Mouse (Mus musculus): ENCODE measurements around the gene Prickle1. TPM values are rescaled to one million over a fixed set of nuclear protein-coding genes. Genes with fewer than 3 reads are reported as not detected.
A peak's percentile ranks its signal among the peaks of the same experiment; 100 is the strongest.

Prickle1 gene
- 40.4 and 40.6 TPM in 2 replicates for polyA plus RNA-seq (2014; fragmentation: Nextera tagmentation; extraction: Ambion mirVana)

GRCm38 (mm10) chr15:93595746-93596145, at the start of gene Prickle1:
Prickle1 (minus strand) TSS chr15:93595891.
- under 1% methylated on average over 60 of the region's 60 CpGs for WGBS
- H3K9me3 ChIP-seq (ENCODE audit: control insufficient read depth, low read length): no peaks in the 10 kb centered on the region
- ATAC-seq (ENCODE audit: insufficient number of reproducible peaks, insufficient read depth, low FRiP score, low read depth): peak; percentile 87
- H3K4me2 ChIP-seq (ENCODE audit: low read length): peak within 1 kb of the TSS; percentile 76
- peaks cover 8 to 39% of the 10 kb centered on the region in 2 experiments for H3K4me1 ChIP-seq (ENCODE audit: control insufficient read depth in 2 of 2, insufficient read depth in 2 of 2, low read length in 2 of 2)
- peak within 1 kb of the TSS; percentile 98 for H3K9ac ChIP-seq (ENCODE audit: low read length)
- no peaks in the 10 kb centered on the region for H3K36me3 ChIP-seq (ENCODE audit: control insufficient read depth, insufficient read depth, low read length)
- no peaks in the 10 kb centered on the region for H3K27me3 ChIP-seq (ENCODE audit: control insufficient read depth, insufficient read depth, low read length)
- H3K4me3 ChIP-seq (ENCODE audit: control insufficient read depth in 1 of 2, insufficient read depth in 1 of 2, low read depth in 1 of 2, low read length in 2 of 2): peak within 1 kb of the TSS; percentile 74 to 95
- peak within 1 kb of the TSS; percentile 73 to 93 for H3K27ac ChIP-seq (replicated peaks in 1 of 2; ENCODE audit: control insufficient read depth in 1 of 2, insufficient read depth in 1 of 2, low read depth in 2 of 2, low read length in 2 of 2)

DNA sequence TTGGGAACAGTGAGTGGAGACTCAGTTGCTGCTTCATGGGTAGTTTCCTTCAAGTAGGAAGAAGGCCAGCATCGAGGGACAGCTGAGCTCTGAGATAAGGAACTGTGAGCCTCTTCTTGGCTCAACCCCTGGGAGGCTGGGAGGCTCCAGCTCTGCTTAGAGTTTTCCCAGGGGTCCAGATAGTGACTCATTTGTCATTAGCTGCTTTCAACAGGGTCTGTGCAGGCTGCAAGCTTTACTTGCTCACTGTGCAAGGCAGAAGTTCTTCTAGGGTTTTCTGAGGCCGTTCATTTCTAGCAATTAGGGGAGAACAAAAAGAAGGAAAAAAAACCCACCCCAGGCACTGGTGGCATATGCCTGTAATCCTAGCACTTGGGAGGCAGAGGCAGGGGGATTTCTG, 44.5 kb upstream of the Prickle1 start:
- Histone ChIP-seq H3K4me1 (ENCODE audit: control insufficient read depth in 2 of 2, insufficient read depth in 2 of 2, low read length in 2 of 2) (peaks cover under 1 to 3% of the 10 kb centered on the region in 2 experiments; a peak in 1 of 4 replicates), H3K9ac (ENCODE audit: low read length) (no peak overlapping the region), H3K4me2 (ENCODE audit: low read length) (no peak overlapping the region), H3K27me3 (ENCODE audit: control insufficient read depth, insufficient read depth, low read length) (no peaks in the 10 kb centered on the region), H3K9me3 (ENCODE audit: control insufficient read depth, low read length) (0 out of 2 replicates have a peak, but pooled peaks cover 3% of the 10 kb centered on the region), H3K36me3 (ENCODE audit: control insufficient read depth, insufficient read depth, low read length) (no peaks in the 10 kb centered on the region), H3K27ac (replicated peaks in 1 of 2; ENCODE audit: control insufficient read depth in 1 of 2, insufficient read depth in 1 of 2, low read depth in 2 of 2, low read length in 2 of 2) (no peak overlapping the region), H3K4me3 (ENCODE audit: control insufficient read depth in 1 of 2, insufficient read depth in 1 of 2, low read depth in 1 of 2, low read length in 2 of 2) (no peak overlapping the region)
- ATAC-seq (ENCODE audit: insufficient number of reproducible peaks, insufficient read depth, low FRiP score, low read depth): peak; percentile 54; the same call in 1 of the 2 replicates
- 19% methylated on average over 2 of the region's 2 CpGs for WGBS

GRCm38 (mm10) chr15:93636976-93637375, 41.3 kb upstream of the Prickle1 start:
- ATAC-seq (ENCODE audit: insufficient number of reproducible peaks, insufficient read depth, low FRiP score, low read depth): no peak
- Histone ChIP-seq H3K9me3 (ENCODE audit: control insufficient read depth, low read length) (no peaks in the 10 kb centered on the region), H3K4me2 (ENCODE audit: low read length) (no peak overlapping the region), H3K9ac (ENCODE audit: low read length) (no peak overlapping the region), H3K27me3 (ENCODE audit: control insufficient read depth, insufficient read depth, low read length) (no peaks in the 10 kb centered on the region), H3K36me3 (ENCODE audit: control insufficient read depth, insufficient read depth, low read length) (no peaks in the 10 kb centered on the region), H3K4me3 (ENCODE audit: control insufficient read depth in 1 of 2, insufficient read depth in 1 of 2, low read depth in 1 of 2, low read length in 2 of 2) (no peak overlapping the region), H3K4me1 (ENCODE audit: control insufficient read depth in 2 of 2, insufficient read depth in 2 of 2, low read length in 2 of 2) (peaks cover 2 to 4% of the 10 kb centered on the region in 2 experiments; a peak in 1 of 4 replicates), H3K27ac (replicated peaks in 1 of 2; ENCODE audit: control insufficient read depth in 1 of 2, insufficient read depth in 1 of 2, low read depth in 2 of 2, low read length in 2 of 2) (no peak overlapping the region)
- 69% methylated on average over 7 of the region's 7 CpGs for WGBS

DNA sequence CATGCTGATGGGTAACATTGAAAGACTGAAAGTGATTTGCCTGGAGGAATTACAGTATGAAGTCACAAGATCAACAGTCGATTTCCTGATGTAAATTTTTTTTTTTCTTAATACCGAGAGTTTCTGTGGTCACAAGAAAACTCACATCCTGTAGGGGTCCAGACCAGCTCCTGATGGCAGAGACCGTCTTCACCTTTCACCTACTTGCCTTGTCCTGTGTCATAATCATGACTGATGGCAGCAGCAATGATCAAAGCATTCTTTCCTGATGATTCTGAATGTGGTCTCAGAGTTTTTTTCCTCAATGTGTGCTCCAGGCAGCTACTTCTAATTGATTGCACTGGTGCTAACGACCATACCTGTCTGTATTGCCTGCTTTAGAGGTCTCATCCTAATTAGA, 39.9 kb upstream of the Prickle1 start:
- 42% methylated on average over 4 of the region's 4 CpGs for WGBS
- Histone ChIP-seq H3K27ac (replicated peaks in 1 of 2; ENCODE audit: control insufficient read depth in 1 of 2, insufficient read depth in 1 of 2, low read depth in 2 of 2, low read length in 2 of 2) (no peak overlapping the region), H3K4me1 (ENCODE audit: control insufficient read depth in 2 of 2, insufficient read depth in 2 of 2, low read length in 2 of 2) (peaks cover 2 to 4% of the 10 kb centered on the region in 2 experiments; a peak in 1 of 4 replicates), H3K27me3 (ENCODE audit: control insufficient read depth, insufficient read depth, low read length) (no peaks in the 10 kb centered on the region), H3K4me3 (ENCODE audit: control insufficient read depth in 1 of 2, insufficient read depth in 1 of 2, low read depth in 1 of 2, low read length in 2 of 2) (no peak overlapping the region), H3K9me3 (ENCODE audit: control insufficient read depth, low read length) (no peaks in the 10 kb centered on the region), H3K9ac (ENCODE audit: low read length) (no peak overlapping the region), H3K4me2 (ENCODE audit: low read length) (no peak overlapping the region), H3K36me3 (ENCODE audit: control insufficient read depth, insufficient read depth, low read length) (no peaks in the 10 kb centered on the region)
- no peak for ATAC-seq (ENCODE audit: insufficient number of reproducible peaks, insufficient read depth, low FRiP score, low read depth)

- no peaks in the 10 kb centered on the region for H3K9me3 ChIP-seq (ENCODE audit: control insufficient read depth, low read length)
- no peaks in the 10 kb centered on the region for H3K27me3 ChIP-seq (ENCODE audit: control insufficient read depth, insufficient read depth, low read length)
- H3K4me1 ChIP-seq (ENCODE audit: control insufficient read depth in 2 of 2, insufficient read depth in 2 of 2, low read length in 2 of 2): peaks cover 2 to 4% of the 10 kb centered on the region in 2 experiments; a peak in 2 of 4 replicates
- ATAC-seq (ENCODE audit: insufficient number of reproducible peaks, insufficient read depth, low FRiP score, low read depth): no peak
- no peak overlapping the region for H3K27ac ChIP-seq (replicated peaks in 1 of 2; ENCODE audit: control insufficient read depth in 1 of 2, insufficient read depth in 1 of 2, low read depth in 2 of 2, low read length in 2 of 2)
- 71% methylated on average over 5 of the region's 5 CpGs for WGBS
- no peaks in the 10 kb centered on the region for H3K36me3 ChIP-seq (ENCODE audit: control insufficient read depth, insufficient read depth, low read length)
- no peak overlapping the region for H3K4me2 ChIP-seq (ENCODE audit: low read length)
- no peak overlapping the region for H3K9ac ChIP-seq (ENCODE audit: low read length)
- H3K4me3 ChIP-seq (ENCODE audit: control insufficient read depth in 1 of 2, insufficient read depth in 1 of 2, low read depth in 1 of 2, low read length in 2 of 2): no peak overlapping the region
Observed at GRCm38 (mm10) chr15:93634536-93634935, 38.8 kb upstream of the Prickle1 start.

- 65% methylated on average over 14 of the region's 14 CpGs for WGBS
Observed at GRCm38 (mm10) chr15:93630001-93630541, 34.4 kb upstream of the Prickle1 start.

GRCm38 (mm10) chr15:93629201-93629600, 33.5 kb upstream of the Prickle1 start:
- no peaks in the 10 kb centered on the region for H3K36me3 ChIP-seq (ENCODE audit: control insufficient read depth, insufficient read depth, low read length)
- no peak overlapping the region for H3K4me3 ChIP-seq (ENCODE audit: control insufficient read depth in 1 of 2, insufficient read depth in 1 of 2, low read depth in 1 of 2, low read length in 2 of 2)
- no peak for ATAC-seq (ENCODE audit: insufficient number of reproducible peaks, insufficient read depth, low FRiP score, low read depth)
- no peak overlapping the region; the same call in 1 of the 2 replicates for H3K4me2 ChIP-seq (ENCODE audit: low read length)
- H3K4me1 ChIP-seq (ENCODE audit: control insufficient read depth in 2 of 2, insufficient read depth in 2 of 2, low read length in 2 of 2): peaks cover 11 to 15% of the 10 kb centered on the region in 2 experiments
- H3K9me3 ChIP-seq (ENCODE audit: control insufficient read depth, low read length): no peaks in the 10 kb centered on the region
- no peaks in the 10 kb centered on the region for H3K27me3 ChIP-seq (ENCODE audit: control insufficient read depth, insufficient read depth, low read length)
- WGBS: 84% methylated on average over 9 of the region's 9 CpGs
- H3K27ac ChIP-seq (replicated peaks in 1 of 2; ENCODE audit: control insufficient read depth in 1 of 2, insufficient read depth in 1 of 2, low read depth in 2 of 2, low read length in 2 of 2): peak overlapping the region in 1 of 2 experiments; percentile 62; a peak in 1 of 4 replicates
- no peak overlapping the region for H3K9ac ChIP-seq (ENCODE audit: low read length)

More at GRCm38 (mm10) chr15:93630001-93630541, 34.4 kb upstream of the Prickle1 start:
- Histone ChIP-seq H3K9me3 (ENCODE audit: control insufficient read depth, low read length) (no peaks in the 10 kb centered on the region), H3K27me3 (ENCODE audit: control insufficient read depth, insufficient read depth, low read length) (no peaks in the 10 kb centered on the region), H3K4me3 (ENCODE audit: control insufficient read depth in 1 of 2, insufficient read depth in 1 of 2, low read depth in 1 of 2, low read length in 2 of 2) (no peak overlapping the region), H3K4me1 (ENCODE audit: control insufficient read depth in 2 of 2, insufficient read depth in 2 of 2, low read length in 2 of 2) (peaks cover 11 to 15% of the 10 kb centered on the region in 2 experiments), H3K9ac (ENCODE audit: low read length) (no peak overlapping the region), H3K4me2 (ENCODE audit: low read length) (no peak overlapping the region), H3K27ac (replicated peaks in 1 of 2; ENCODE audit: control insufficient read depth in 1 of 2, insufficient read depth in 1 of 2, low read depth in 2 of 2, low read length in 2 of 2) (no peak overlapping the region), H3K36me3 (ENCODE audit: control insufficient read depth, insufficient read depth, low read length) (no peaks in the 10 kb centered on the region)
- no peak for ATAC-seq (ENCODE audit: insufficient number of reproducible peaks, insufficient read depth, low FRiP score, low read depth)
